Mouse (Mus musculus) kidney, postnatal 0 days (tissue): ENCODE results near the gene Gm20388. TPM values are rescaled to one million over a fixed set of nuclear protein-coding genes. Genes with fewer than 3 reads are reported as not detected.
A peak's percentile ranks its signal among the peaks of the same experiment; 100 is the strongest.

Experiments
- ATAC-seq: fragments of 200-750 bp; cut with Nextera tagmentation; replicated peaks from 2 replicates; pipeline ENCODE4 v1.8.0; 2017; ENCODE audit warnings: low read depth, moderate number of reproducible peaks, moderate TSS enrichment, moderate library complexity; ENCODE audit not compliant: low FRiP score
- DNase-seq: peaks from one replicate; pipeline ENCODE4 v3.0.0-alpha.2; 2016; ENCODE audit warnings: low spot score
- H3K27ac ChIP-seq: fragments of 300-500 bp; sonication (generic); 2 replicates; pipeline ENCODE4 v1.5.1; 2014; ENCODE audit warnings: mild to moderate bottlenecking
- H3K27me3 ChIP-seq: fragments of 300-500 bp; sonication (generic); 2 replicates; pipeline ENCODE4 v1.6.1; 2014; ENCODE audit warnings: low read length, mixed read lengths; ENCODE audit not compliant: insufficient read depth
- H3K36me3 ChIP-seq: fragments of 300-500 bp; sonication (generic); 2 replicates; pipeline ENCODE4 v1.6.1; 2014; ENCODE audit warnings: low read length, mixed read lengths; ENCODE audit not compliant: insufficient read depth
- H3K4me1 ChIP-seq: fragments of 300-500 bp; sonication (generic); replicated peaks from 2 replicates; pipeline ENCODE4 v1.6.1; 2014; ENCODE audit warnings: antibody characterized with exemption, low read length, mixed read lengths; ENCODE audit not compliant: insufficient read depth
- H3K4me2 ChIP-seq: fragments of 300-500 bp; sonication (generic); 2 replicates; pipeline ENCODE4 v1.6.1; 2014; ENCODE audit warnings: mild to moderate bottlenecking, low read length, moderate library complexity, mixed read lengths
- H3K4me3 ChIP-seq: fragments of 300-500 bp; sonication (generic); replicated peaks from 2 replicates; pipeline ENCODE4 v1.5.1; 2014; ENCODE audit warnings: low read depth, low read length
- H3K9ac ChIP-seq: fragments of 300-500 bp; sonication (generic); 2 replicates; pipeline ENCODE4 v1.6.1; 2014; ENCODE audit warnings: low read depth, low read length
- H3K9me3 ChIP-seq: fragments of 300-500 bp; sonication (generic); replicated peaks from 2 replicates; pipeline ENCODE4 v1.6.1; 2016; ENCODE audit warnings: low read length, inconsistent platforms, mixed read lengths
- CTCF ChIP-seq: IDR thresholded peaks from 2 replicates; pipeline ENCODE4 v1.5.1; 2016; ENCODE audit warnings: antibody characterized with exemption, low read depth, mild to moderate bottlenecking, moderate library complexity
- WGBS: fragments of 180-500 bp; shearing (Covaris S2); extraction: QIAGEN DNeasy Blood & Tissue Kit; methylation state at CpG from one replicate; pipeline ENCODE4 v1.1.7; 2014; 5-methylcytosine and 5-hydroxymethylcytosine counted together
- polyA plus RNA-seq: library from polyadenylated mRNA; unstranded; fragments of >200 nt; fragmentation: Nextera tagmentation; extraction: Ambion mirVana; gene quantifications from 2 replicates; pipeline ENCODE4 v1.2.1, GENCODE M21; 2015

The Gm20388 gene
- polyA plus RNA-seq, 1 experiment from 2014 or later: not detected

DNA sequence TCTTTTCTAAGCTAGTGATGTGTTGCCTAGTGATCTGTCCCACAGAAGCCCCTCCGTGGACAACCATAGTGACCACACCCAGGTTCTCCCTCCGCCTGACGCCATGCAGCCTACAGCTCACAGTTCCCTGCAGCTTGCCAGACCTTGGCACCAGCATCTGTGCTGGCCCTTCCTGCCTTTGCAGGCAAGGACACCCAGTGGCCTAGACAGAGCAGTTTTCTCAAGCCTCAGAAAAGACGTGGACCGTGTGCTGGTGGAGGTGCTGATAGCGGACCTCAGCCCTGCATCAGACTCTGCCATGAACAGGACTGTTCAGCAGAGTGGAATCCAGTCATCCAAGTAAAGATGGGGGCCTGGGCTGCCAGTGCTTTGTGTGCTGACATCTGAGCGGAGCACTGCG, 2899.7 kb downstream of the Gm20388 start:
- no peaks in the 10 kb centered on the region for H3K9me3 ChIP-seq
- peaks cover 4% of the 10 kb centered on the region; the same call in 1 of the 2 replicates for H3K36me3 ChIP-seq
- H3K27ac ChIP-seq: no peak overlapping the region
- no peak for DNase-seq
- WGBS: 53% methylated on average over 8 of the region's 8 CpGs
- no peak overlapping the region for H3K9ac ChIP-seq
- peak; percentile 26; the same call in 1 of the 2 replicates for ATAC-seq
- H3K4me3 ChIP-seq: no peak overlapping the region
- H3K27me3 ChIP-seq: no peaks in the 10 kb centered on the region
- no peak for TF ChIP-seq CTCF
- H3K4me2 ChIP-seq: no peak overlapping the region
- H3K4me1 ChIP-seq: no peaks in the 10 kb centered on the region

DNA sequence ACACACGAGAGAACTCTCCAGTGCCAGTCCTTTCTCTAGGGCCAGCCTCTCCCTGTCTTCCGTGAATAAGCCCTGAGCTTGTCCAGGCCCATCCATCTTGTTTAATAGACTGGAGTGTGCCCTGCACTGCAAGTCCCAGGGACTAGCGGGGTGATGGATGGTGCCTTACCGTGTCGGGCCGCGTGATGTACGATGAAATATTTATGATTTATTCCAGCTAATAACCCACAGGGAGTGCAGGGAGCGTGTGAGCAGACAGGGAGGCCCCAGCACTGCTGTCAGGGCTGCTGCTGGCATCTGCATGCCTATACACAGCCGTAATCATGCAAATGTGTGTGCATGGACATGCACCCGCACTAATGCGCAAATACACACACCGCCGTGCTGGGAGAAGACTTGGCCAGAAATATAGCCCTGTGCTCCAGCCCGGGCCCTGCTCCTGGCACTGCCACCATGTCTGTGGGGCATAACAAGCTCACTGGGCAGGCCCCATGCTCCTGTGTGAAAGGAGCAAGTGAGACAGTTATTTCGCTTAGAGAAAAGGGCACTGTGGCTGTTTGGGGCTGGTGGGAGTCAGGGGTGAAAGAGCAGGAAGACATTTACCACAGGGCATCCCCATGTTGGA, 2901.3 kb downstream of the Gm20388 start:
- no peak for TF ChIP-seq CTCF
- H3K36me3 ChIP-seq: peaks cover 4% of the 10 kb centered on the region; the same call in 1 of the 2 replicates
- H3K9me3 ChIP-seq: no peaks in the 10 kb centered on the region
- H3K9ac ChIP-seq: no peak overlapping the region
- no peak for ATAC-seq
- H3K4me1 ChIP-seq: no peaks in the 10 kb centered on the region
- H3K4me2 ChIP-seq: no peak overlapping the region
- 61% methylated on average over 16 of the region's 16 CpGs for WGBS
- no peaks in the 10 kb centered on the region for H3K27me3 ChIP-seq
- H3K27ac ChIP-seq: no peak overlapping the region
- no peak overlapping the region for H3K4me3 ChIP-seq
- DNase-seq: no peak

DNA sequence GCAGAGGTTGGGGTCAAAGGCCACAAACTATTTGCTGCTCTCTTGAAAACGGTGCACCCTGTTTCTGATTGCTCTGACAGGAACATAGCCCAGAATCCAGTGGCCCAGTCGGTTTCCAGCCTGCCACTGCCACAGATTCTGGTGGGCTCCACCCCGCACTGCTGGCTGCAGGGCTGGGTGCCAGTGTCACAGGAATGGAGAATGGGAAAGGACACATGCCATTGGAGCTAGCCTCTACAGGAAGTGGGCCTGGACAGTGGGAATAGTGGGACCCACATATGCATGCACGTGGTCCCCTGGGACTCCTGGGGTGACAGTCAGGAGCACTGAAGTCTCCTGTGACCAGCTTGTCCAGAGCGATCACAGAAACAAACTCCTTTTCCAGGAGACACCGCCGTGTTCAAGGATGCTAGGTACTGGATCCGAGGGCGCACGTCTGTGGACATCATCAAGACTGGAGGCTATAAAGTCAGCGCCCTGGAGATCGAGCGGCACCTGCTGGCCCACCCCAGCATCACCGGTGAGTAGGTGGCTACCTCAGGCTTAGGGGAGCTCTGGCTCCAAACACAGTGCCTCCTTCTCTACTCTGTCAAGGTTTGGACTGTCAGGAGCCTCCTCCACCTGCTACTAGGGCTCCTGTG, 2902.1 kb downstream of the Gm20388 start:
- H3K27me3 ChIP-seq: no peaks in the 10 kb centered on the region
- H3K4me3 ChIP-seq: no peak overlapping the region
- H3K9me3 ChIP-seq: no peaks in the 10 kb centered on the region
- no peak for DNase-seq
- ATAC-seq: no peak
- TF ChIP-seq CTCF: peak; percentile 42
- H3K36me3 ChIP-seq: peaks cover 4% of the 10 kb centered on the region; the same call in 1 of the 2 replicates
- H3K27ac ChIP-seq: no peak overlapping the region
- no peak overlapping the region for H3K4me2 ChIP-seq
- WGBS: 77% methylated on average over 14 of the region's 14 CpGs
- H3K4me1 ChIP-seq: no peaks in the 10 kb centered on the region
- H3K9ac ChIP-seq: no peak overlapping the region

DNA sequence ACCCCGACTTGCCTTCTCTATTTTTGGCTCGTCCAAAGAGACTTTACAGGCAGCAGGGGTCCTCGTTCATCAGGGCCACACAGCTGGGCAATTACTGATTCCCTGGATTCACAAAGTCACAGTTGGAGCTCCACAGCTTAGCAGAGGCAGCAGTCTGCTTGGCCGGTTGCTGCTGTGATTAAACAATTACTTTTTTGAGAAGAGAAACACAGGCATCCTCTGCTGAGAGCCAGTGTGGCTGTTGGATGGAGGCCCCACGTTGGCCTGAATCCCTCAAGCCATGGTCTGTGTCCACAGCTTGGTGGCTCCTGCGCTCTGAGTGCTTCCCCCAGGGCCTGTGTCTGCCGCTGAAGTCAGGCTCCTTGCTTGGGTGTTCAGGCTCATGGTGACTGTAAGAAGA, 2904.0 kb downstream of the Gm20388 start:
- ATAC-seq: no peak
- Histone ChIP-seq H3K4me3 (no peak overlapping the region), H3K4me2 (no peak overlapping the region), H3K9me3 (no peaks in the 10 kb centered on the region), H3K36me3 (peaks cover 4% of the 10 kb centered on the region; the same call in 1 of the 2 replicates), H3K27me3 (no peaks in the 10 kb centered on the region), H3K4me1 (no peaks in the 10 kb centered on the region), H3K27ac (no peak overlapping the region), H3K9ac (no peak overlapping the region)
- WGBS: 56% methylated on average over 7 of the region's 7 CpGs
- no peak for TF ChIP-seq CTCF
- DNase-seq: no peak

DNA sequence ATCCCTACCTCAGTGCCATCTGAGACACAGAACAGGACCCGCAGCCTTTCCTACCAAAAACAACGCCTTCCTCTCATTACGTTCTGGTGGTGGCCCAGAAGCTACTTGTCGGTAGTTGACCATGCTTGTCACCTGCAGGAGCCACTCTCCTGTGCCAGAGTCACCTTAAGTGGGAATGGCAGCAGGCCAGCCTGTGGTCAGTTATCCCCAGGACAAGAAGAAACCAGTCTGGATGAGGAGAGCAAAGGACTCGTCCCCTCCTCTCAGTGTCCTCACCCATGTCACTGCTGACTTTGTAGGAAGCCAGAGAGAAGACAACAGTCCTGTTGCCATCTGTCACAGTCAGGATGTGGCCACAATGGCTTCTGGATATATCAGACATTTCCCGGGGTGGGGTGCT, 2906.3 kb downstream of the Gm20388 start:
- no peak for DNase-seq
- Histone ChIP-seq H3K36me3 (peaks cover 4% of the 10 kb centered on the region; the same call in 1 of the 2 replicates), H3K27ac (no peak overlapping the region), H3K9me3 (no peaks in the 10 kb centered on the region), H3K4me2 (no peak overlapping the region), H3K9ac (no peak overlapping the region), H3K4me3 (no peak overlapping the region), H3K27me3 (no peaks in the 10 kb centered on the region), H3K4me1 (no peaks in the 10 kb centered on the region)
- TF ChIP-seq CTCF: no peak
- WGBS: 90% methylated on average over 6 of the region's 6 CpGs
- ATAC-seq: no peak

DNA sequence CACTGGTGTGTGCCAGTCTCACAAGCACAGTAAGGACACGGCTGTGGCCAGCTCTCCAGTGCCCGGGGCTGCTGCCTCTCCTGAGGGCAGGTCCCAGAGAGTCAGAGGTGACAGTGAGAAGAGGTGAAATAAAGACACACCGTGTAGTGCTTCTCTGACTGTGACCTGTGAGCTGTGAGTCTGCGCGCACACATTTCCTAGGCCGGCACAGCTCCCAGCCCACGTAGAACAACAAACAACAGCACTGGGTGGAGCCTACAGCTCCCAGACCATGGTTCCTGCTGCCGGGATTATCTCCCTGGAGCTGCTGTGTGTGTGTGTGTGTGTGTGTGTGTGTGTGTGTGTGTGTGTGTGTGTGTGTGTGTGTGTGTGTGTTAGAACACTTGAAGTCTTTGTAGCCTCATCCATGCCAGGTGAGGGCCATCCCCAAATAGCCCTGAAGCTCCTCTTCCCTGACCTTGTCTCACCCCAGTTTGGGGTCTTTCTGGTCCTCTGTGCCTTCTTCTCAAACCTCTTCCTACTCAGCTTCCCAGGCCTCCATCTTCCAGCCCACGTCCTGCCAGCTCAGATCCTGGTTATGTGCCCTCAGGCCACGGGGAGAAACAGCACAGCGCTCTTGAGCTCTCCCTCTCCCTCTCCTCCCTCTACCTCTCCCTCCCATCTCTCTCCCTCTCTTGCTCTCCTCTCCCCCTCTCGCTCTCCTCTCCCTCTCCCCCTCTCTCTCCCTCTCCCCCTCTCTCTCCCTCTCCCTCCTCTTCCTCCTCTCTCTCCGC, 2907.3 kb downstream of the Gm20388 start:
- H3K9ac ChIP-seq: no peak overlapping the region
- DNase-seq (no peak), ATAC-seq (0 out of 2 replicates have a peak, but pooled peaks have one; percentile 18)
- 39% methylated on average over 13 of the region's 13 CpGs for WGBS
- H3K36me3 ChIP-seq: peaks cover 4% of the 10 kb centered on the region; the same call in 1 of the 2 replicates
- no peak for TF ChIP-seq CTCF
- H3K27me3 ChIP-seq: no peaks in the 10 kb centered on the region
- H3K9me3 ChIP-seq: no peaks in the 10 kb centered on the region
- no peaks in the 10 kb centered on the region for H3K4me1 ChIP-seq
- H3K27ac ChIP-seq: no peak overlapping the region
- H3K4me2 ChIP-seq: no peak overlapping the region
- H3K4me3 ChIP-seq: no peak overlapping the region
